Mouse (Mus musculus) hindbrain, embryonic 14.5 days (tissue): ENCODE measurements around the gene Eral1. TPM values are rescaled to one million over a fixed set of nuclear protein-coding genes. Genes with fewer than 3 reads are reported as not detected.
A peak's percentile ranks its signal among the peaks of the same experiment; 100 is the strongest.

Source experiments
- ATAC-seq: fragments of 200-750 bp; cut with Nextera tagmentation; 2 replicates; pipeline ENCODE4 v1.8.0; 2017; ENCODE audit warnings: moderate number of reproducible peaks, mild to moderate bottlenecking, moderate TSS enrichment, moderate library complexity; ENCODE audit not compliant: low FRiP score
- DNase-seq: peaks from one replicate; pipeline ENCODE4 v3.0.0-alpha.2; 2015; ENCODE audit warnings: low spot score
- H3K27ac ChIP-seq: fragments of 300-500 bp; sonication (generic); 2 replicates; pipeline ENCODE4 v1.5.1; 2014; ENCODE audit warnings: mild to moderate bottlenecking, moderate library complexity
- H3K27me3 ChIP-seq: fragments of 300-500 bp; sonication (generic); 2 replicates; pipeline ENCODE4 v1.6.1; 2014; ENCODE audit warnings: mild to moderate bottlenecking, low read length, mixed read lengths; ENCODE audit not compliant: control insufficient read depth, insufficient read depth
- H3K36me3 ChIP-seq: fragments of 300-500 bp; sonication (generic); replicated peaks from 2 replicates; pipeline ENCODE4 v1.6.1; 2014; ENCODE audit not compliant: control insufficient read depth, insufficient read depth
- H3K4me1 ChIP-seq: fragments of 300-500 bp; sonication (generic); replicated peaks from 2 replicates; pipeline ENCODE4 v1.6.1; 2014; ENCODE audit warnings: antibody characterized with exemption, low read length, mixed read lengths; ENCODE audit not compliant: control insufficient read depth, insufficient read depth
- H3K4me2 ChIP-seq: fragments of 300-500 bp; sonication (generic); replicated peaks from 2 replicates; pipeline ENCODE4 v1.6.1; 2014; ENCODE audit warnings: mild to moderate bottlenecking, moderate library complexity
- H3K4me3 ChIP-seq: fragments of 300-500 bp; sonication (generic); replicated peaks from 2 replicates; pipeline ENCODE4 v1.5.1; 2014; ENCODE audit warnings: mild to moderate bottlenecking, low read length
- H3K9ac ChIP-seq: fragments of 300-500 bp; sonication (generic); 2 replicates; pipeline ENCODE4 v1.6.1; 2014
- H3K9me3 ChIP-seq: fragments of 300-500 bp; sonication (generic); 2 replicates; pipeline ENCODE4 v1.6.1; 2016; ENCODE audit warnings: low read length; ENCODE audit not compliant: control insufficient read depth
- WGBS: fragments of 180-500 bp; shearing (Covaris S2); extraction: QIAGEN DNeasy Blood & Tissue Kit; methylation state at CpG from one replicate; pipeline ENCODE4 v1.1.7; 2014; 5-methylcytosine and 5-hydroxymethylcytosine counted together
- polyA plus RNA-seq: library from polyadenylated mRNA; unstranded; fragments of >200 nt; fragmentation: Nextera tagmentation; extraction: Ambion mirVana; gene quantifications from 2 replicates; pipeline ENCODE4 v1.2.1, GENCODE M21; 2014

Eral1 gene
- polyA plus RNA-seq, 1 experiment from 2014 or later: 30.3 TPM

- Histone ChIP-seq H3K4me2 (peak overlapping the region; percentile 86), H3K9ac (peak overlapping the region; percentile 89), H3K9me3 (no peaks in the 10 kb centered on the region), H3K4me3 (peak overlapping the region; percentile 83), H3K27me3 (no peaks in the 10 kb centered on the region), H3K4me1 (peaks cover 29% of the 10 kb centered on the region), H3K36me3 (peaks cover 4% of the 10 kb centered on the region; the same call in 1 of the 2 replicates), H3K27ac (peak overlapping the region; percentile 89)
- ATAC-seq (no peak), DNase-seq (no peak)
- 26% methylated on average over 5 of the region's 5 CpGs for WGBS
Observed at GRCm38 (mm10) chr11:78095144-78095516, 14.9 kb upstream of the Eral1 start.

DNA sequence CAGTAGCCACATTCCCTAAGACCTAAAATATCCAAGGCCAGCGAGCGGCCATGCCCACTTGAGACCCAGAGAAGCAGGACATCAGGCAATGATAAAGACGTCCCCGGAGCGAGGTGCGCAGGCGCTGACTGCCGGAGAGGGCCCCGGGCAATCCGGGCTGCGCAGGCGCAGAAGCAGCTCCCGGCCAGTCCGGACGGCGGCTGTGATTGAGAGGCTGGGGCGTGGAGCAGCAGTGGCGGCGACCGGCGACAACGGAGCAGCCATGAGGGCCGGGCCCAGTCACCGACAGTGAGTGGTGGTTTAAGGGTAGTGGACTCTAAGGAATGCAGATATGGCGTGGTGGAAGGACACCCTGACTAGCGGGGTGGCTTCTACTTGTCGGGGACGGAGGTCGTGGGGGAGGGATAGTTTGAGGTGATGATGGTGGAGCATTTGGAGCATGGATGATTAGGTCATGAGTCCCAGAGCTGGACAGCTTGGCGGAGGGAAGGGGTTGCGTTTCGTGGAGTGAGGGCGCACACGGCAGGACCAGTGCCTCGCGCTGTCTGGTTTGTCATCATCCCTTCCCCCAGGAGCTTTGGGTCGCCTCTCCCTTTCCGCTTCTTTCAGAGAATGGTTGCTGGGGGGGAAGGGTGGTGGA, 14.4 kb upstream of the Eral1 start, which contains the start of gene Fam222b:
Fam222b (plus strand) TSS at position 157 of the 640 bp plus-strand sequence.
- H3K9ac ChIP-seq: peak within 1 kb of the TSS; percentile 89
- peak; percentile 89 for ATAC-seq
- 0% methylated on average over 38 of the region's 38 CpGs for WGBS

DNA sequence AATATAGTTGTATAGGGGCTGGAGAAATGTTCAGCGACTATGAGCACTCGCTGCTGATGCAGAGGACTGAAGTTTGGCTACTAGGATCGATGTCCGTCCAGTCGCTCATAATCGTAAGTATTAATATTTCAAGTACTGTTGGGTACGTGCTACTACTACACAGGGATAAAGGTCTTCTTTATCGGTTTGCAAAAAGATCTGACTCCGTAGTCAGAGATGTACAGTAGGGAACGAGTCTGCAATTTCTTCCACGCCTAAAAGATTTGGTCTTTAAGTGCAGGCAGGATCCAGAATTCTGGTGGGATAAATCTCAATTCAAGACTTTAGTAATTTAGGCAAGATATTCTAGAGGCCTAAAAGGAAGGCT, 13.9 kb upstream of the Eral1 start:
- H3K9ac ChIP-seq: peak overlapping the region; percentile 89
- DNase-seq (no peak), ATAC-seq (peak; percentile 31; the same call in 1 of the 2 replicates)
- no peaks in the 10 kb centered on the region for H3K36me3 ChIP-seq
- H3K27ac ChIP-seq: peak overlapping the region; percentile 89
- H3K27me3 ChIP-seq: no peaks in the 10 kb centered on the region
- H3K4me1 ChIP-seq: peaks cover 29% of the 10 kb centered on the region
- H3K4me3 ChIP-seq: peak overlapping the region; percentile 83
- H3K4me2 ChIP-seq: peak overlapping the region; percentile 86
- no peaks in the 10 kb centered on the region for H3K9me3 ChIP-seq
- 60% methylated on average over 11 of the region's 11 CpGs for WGBS

More for the DNA sequence above, 14.4 kb upstream of the Eral1 start, which contains the start of gene Fam222b:
- H3K27ac ChIP-seq: peak within 1 kb of the TSS; percentile 89
- peaks cover 29% of the 10 kb centered on the region for H3K4me1 ChIP-seq
- no peaks in the 10 kb centered on the region for H3K27me3 ChIP-seq
- peaks cover 2% of the 10 kb centered on the region; the same call in 1 of the 2 replicates for H3K36me3 ChIP-seq
- peak within 1 kb of the TSS; percentile 86 for H3K4me2 ChIP-seq
- no peaks in the 10 kb centered on the region for H3K9me3 ChIP-seq
- DNase-seq: peak; percentile 92
- peak within 1 kb of the TSS; percentile 83 for H3K4me3 ChIP-seq

DNA sequence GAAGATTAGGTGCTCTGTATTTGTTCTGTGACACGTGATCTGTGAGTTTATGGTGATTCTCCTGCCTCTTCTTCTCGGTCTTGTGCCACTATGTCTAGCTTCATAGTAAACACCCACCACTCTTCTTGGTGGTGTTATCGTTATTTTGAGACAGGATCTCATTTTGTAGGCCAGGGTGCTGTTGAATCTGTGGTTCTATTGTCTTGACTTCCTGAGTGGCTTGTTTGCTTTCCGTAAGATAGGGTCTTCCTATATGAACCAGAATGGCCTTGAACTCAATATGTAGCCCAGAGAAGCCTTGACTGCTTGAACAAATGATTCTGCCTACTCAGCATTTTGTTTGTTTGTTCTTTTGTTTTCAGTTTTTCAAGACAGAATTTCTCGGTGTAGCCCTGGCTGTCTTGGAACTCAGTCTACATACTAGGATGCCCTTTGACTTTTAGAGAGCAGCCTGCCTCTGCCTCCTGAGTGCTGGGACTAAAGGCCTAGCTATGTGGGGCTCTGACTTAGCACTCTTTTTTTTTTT, 7.6 kb upstream of the Eral1 start:
- DNase-seq: no peak
- Histone ChIP-seq H3K4me2 (no peak overlapping the region), H3K27me3 (0 out of 2 replicates have a peak, but pooled peaks cover 3% of the 10 kb centered on the region), H3K9ac (no peak overlapping the region), H3K36me3 (no peaks in the 10 kb centered on the region), H3K4me1 (no peaks in the 10 kb centered on the region), H3K27ac (no peak overlapping the region), H3K9me3 (no peaks in the 10 kb centered on the region), H3K4me3 (no peak overlapping the region)
- WGBS: 81% methylated on average over 5 of the region's 5 CpGs
- no peak for ATAC-seq

DNA sequence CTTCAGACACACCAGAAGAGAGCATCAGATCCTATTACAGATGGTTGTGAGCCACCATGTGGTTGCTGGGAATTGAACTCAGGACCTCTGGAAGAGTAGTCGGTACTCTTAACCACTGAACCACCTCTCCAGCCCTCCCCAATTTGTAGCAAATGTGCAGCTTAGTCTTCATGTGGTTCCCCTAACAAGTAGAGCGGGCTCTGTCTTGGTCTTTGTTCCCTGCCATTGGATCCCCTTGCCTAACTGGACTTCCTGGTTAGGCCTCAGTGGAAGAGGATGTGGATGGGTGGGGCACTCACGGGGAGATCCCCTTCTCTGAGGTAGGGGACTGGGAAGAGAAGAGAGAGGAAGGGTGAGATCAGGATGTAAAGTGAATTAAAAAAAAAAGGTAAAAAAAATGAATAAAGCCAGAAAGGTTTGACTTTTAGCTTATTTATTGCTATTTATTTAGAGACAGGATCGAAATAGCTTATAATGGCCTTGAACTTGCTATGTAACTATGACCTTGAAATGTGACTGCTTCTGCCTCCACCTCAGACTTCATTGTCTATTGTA, 6.8 kb upstream of the Eral1 start:
- ATAC-seq: no peak
- 78% methylated on average over 4 of the region's 4 CpGs for WGBS
- H3K9ac ChIP-seq: no peak overlapping the region
- no peak for DNase-seq
- no peaks in the 10 kb centered on the region for H3K9me3 ChIP-seq
- 0 out of 2 replicates have a peak, but pooled peaks cover 3% of the 10 kb centered on the region for H3K27me3 ChIP-seq
- no peaks in the 10 kb centered on the region for H3K4me1 ChIP-seq
- no peak overlapping the region for H3K27ac ChIP-seq
- no peak overlapping the region for H3K4me3 ChIP-seq
- H3K36me3 ChIP-seq: no peaks in the 10 kb centered on the region
- no peak overlapping the region for H3K4me2 ChIP-seq

DNA sequence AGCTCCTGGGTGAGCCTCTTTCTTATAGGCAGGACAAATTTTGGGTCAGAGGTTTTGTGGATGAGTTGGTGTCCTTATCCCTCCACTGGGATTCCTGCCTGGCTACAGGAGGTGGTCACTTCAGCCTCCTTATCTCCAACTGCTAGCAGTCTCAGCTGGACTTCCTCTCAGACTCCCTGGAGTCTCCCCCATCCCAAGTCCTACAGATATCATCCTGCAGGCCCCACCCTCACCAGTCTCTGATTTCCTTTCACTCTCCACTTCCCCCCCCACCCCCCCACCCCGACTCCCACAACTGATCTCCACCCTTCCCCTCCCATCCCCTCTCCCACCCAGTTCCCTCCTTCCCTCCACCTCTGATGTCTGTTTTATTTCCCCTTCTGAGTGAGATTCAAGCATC, 3.4 kb upstream of the Eral1 start:
- H3K9ac ChIP-seq: no peak overlapping the region
- H3K36me3 ChIP-seq: no peaks in the 10 kb centered on the region
- no peak overlapping the region for H3K4me2 ChIP-seq
- peaks cover 4% of the 10 kb centered on the region for H3K4me1 ChIP-seq
- WGBS: 60% methylated on average over 1 of the region's 1 CpGs
- no peaks in the 10 kb centered on the region for H3K9me3 ChIP-seq
- ATAC-seq (no peak), DNase-seq (no peak)
- no peak overlapping the region for H3K4me3 ChIP-seq
- no peak overlapping the region for H3K27ac ChIP-seq
- 0 out of 2 replicates have a peak, but pooled peaks cover 3% of the 10 kb centered on the region for H3K27me3 ChIP-seq

GRCm38 (mm10) chr11:78074666-78075065, 5.5 kb downstream of the Eral1 start:
- no peaks in the 10 kb centered on the region for H3K27me3 ChIP-seq
- H3K4me3 ChIP-seq: no peak overlapping the region
- no peak overlapping the region for H3K9ac ChIP-seq
- H3K4me2 ChIP-seq: no peak overlapping the region
- ATAC-seq: no peak
- 89% methylated on average over 4 of the region's 4 CpGs for whole genome bisulfite sequencing
- H3K4me1 ChIP-seq: peaks cover 4% of the 10 kb centered on the region
- H3K27ac ChIP-seq: no peak overlapping the region
- no peaks in the 10 kb centered on the region for H3K9me3 ChIP-seq
- peaks cover 65% of the 10 kb centered on the region for H3K36me3 ChIP-seq
- no peak for DNase-seq

DNA sequence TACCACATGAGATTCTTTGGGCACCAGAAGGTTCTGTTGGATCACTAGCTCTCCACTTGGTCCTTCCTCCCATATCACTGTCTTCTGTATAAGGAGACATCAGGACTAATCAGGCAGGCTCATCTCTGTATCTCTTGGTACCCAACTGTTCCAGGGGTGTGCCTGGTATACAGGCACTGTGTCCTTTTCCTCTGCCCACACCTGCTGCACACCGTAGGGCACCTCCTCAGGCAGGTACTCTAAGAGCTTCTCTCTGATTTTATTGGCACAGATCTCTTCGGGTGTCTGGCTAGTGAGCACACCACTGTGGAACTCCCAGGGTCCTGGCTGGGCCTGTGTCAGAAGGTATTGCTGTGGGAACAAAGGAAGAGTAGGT, 5.9 kb downstream of the Eral1 start:
- WGBS: 95% methylated on average over 2 of the region's 2 CpGs
- peaks cover 65% of the 10 kb centered on the region for H3K36me3 ChIP-seq
- DNase-seq (no peak), ATAC-seq (no peak)
- H3K27ac ChIP-seq: no peak overlapping the region
- no peak overlapping the region for H3K9ac ChIP-seq
- H3K4me3 ChIP-seq: no peak overlapping the region
- no peaks in the 10 kb centered on the region for H3K9me3 ChIP-seq
- no peaks in the 10 kb centered on the region for H3K27me3 ChIP-seq
- peaks cover under 1% of the 10 kb centered on the region for H3K4me1 ChIP-seq
- no peak overlapping the region for H3K4me2 ChIP-seq

DNA sequence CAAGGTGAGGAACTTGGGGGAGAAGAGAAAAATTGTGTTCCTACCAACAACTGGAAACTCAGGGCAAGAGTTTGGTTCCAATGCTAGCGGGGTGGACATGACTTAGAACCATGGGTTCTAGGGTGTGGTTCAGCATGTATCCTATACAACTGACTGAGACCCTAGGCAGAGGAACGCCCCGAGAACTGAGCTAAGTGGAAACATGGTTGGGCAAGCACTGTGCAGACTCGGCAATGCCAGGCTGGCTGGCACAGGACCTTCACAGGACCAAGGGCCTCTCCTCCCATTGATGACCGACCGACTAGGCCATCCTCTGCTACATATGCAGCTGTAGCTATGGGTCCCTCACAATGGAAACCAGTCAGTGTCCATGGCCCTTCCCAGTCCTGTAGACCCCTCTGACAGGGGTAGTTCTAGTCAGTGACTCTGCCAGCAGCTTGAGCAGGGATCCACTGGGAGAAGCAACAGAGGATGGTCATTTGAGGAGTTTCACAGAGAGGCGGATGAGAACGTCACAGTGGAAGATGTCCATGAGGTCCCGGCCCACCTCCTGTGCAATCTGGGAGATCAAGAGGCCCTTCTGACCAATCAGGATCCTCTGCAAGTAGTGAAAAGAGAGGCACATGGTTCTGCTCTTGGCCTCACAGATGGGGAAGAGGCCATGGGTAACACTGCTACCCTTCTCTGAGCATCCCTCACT, 6.5 kb downstream of the Eral1 start:
- no peak overlapping the region for H3K27ac ChIP-seq
- no peak overlapping the region for H3K4me3 ChIP-seq
- H3K27me3 ChIP-seq: no peaks in the 10 kb centered on the region
- WGBS: 96% methylated on average over 9 of the region's 9 CpGs
- H3K9ac ChIP-seq: no peak overlapping the region
- peaks cover 65% of the 10 kb centered on the region for H3K36me3 ChIP-seq
- H3K4me1 ChIP-seq: no peaks in the 10 kb centered on the region
- H3K4me2 ChIP-seq: no peak overlapping the region
- ATAC-seq (no peak), DNase-seq (no peak)
- no peaks in the 10 kb centered on the region for H3K9me3 ChIP-seq
